Mouse (Mus musculus): ENCODE data around the gene Mob3c.

DNA sequence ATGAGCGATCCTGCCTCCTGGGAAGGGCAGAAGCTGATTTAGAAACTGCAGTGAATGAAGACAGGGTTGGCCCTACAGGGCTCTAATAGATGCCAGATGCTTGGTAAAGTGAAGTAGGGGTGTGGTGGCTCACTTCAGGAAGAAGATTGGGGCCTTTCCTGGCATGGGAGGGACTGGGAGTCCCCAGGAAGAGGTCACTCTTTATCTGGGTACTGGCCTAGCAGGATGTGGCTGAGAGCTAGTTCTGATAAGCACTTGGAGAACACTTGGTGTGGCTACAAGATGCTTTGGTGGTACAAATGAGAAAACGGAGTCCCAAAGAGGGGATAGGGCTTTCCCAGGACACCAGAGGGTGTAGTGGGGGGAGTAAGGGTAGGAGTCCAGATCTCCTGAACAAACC lies 3.7 kb upstream of the Mob3c start:
- TF ChIP-seq FLI1 (IDR thresholded peaks at IDR 0.05; ENCODE audit: low read length), result peak; percentile 77
- peak; percentile 81; the same call in 1 of the 3 replicates for TF ChIP-seq GATA1 (IDR thresholded peaks at IDR 0.05; ENCODE audit: borderline replicate concordance, low read length)

Measured in megakaryocyte, embryonic 14.5 days (primary cell).